Mouse (Mus musculus) c-Kit-positive CD71-negative TER-119-negative erythroid progenitor cells, embryonic 14.5 days (primary cell): ENCODE data around the gene Cyp46a1.
A peak's percentile ranks its signal among the peaks of the same experiment; 100 is the strongest.

ENCODE experiments used
- DNase-seq: peaks from one replicate; pipeline ENCODE4 v3.0.0-alpha.2; 2013; ENCODE audit warnings: low read depth

Cyp46a1 gene

GRCm38 (mm10) chr12:108311741-108312290 is 22.4 kb upstream of the Cyp46a1 start:
- DNase-seq = no peak

DNA sequence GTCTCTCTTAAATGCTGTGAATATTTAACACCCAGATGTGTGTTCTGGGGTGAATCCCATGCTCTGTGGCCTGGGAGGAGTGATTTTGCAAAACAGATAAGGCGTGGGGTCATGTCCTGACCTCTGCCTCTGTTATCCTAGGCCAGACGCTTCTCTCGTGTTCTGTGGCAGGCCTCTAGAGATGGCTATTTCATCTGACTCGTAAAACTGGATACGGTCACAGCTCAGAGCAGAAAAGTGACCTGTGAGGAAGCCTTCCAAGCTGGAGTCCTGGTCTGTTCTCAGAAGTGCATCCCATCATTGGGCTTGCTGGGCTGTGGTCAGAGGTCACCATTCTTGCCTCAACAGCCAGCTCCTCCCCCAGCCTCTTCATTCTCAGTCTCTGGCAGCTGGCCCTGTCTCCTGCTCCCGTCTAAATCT is 21.7 kb upstream of the Cyp46a1 start:
- no peak for DNase-seq

- DNase-seq = no peak
Measured at GRCm38 (mm10) chr12:108313244-108313772, 20.9 kb upstream of the Cyp46a1 start.

DNA sequence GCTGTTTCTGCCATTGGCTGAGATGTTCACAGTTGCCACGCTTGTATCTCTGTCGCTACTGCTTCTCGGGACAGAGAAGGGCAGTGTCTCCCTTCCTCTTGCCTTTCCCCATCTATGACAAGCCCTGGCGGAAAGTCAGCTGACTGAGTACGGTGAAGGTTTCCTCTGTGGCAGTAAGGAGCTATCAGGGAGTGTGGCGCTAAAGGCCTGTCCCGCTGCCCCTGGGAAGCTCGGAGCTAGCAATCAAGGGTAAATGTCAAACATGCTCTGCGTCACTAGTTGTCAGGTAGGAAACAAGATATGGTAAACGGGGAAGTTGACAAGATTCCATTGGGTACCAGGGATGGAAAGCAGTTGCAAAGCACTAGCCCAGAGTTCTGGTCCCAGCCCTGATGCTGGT is 18.4 kb upstream of the Cyp46a1 start:
- no peak for DNase-seq

DNA sequence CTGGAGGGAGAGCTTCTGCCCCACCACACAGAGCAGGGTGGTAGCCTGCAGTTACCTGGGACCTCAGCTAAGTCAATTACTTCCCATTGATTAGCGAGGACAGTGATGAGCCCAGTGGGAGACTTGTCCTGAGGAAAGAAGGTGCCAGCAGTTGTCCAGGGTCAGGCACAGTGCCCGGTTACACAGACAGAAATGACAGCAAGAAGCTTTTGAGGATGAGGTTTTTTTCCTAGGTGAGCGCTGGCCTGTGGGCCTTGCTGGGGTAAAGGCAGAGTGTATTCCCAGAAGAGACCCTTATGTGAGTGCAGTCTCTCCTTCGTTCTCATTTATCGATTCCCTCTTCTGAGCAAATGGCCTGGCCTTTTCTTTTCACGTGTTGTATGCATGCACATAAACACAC is 17.5 kb upstream of the Cyp46a1 start:
- no peak for DNase-seq

- DNase-seq = no peak
Measured at GRCm38 (mm10) chr12:108317201-108317738, 16.9 kb upstream of the Cyp46a1 start.

- DNase-seq = no peak
Measured at GRCm38 (mm10) chr12:108317826-108318430, 16.3 kb upstream of the Cyp46a1 start.

GRCm38 (mm10) chr12:108318499-108318898 is 15.7 kb upstream of the Cyp46a1 start:
- no peak for DNase-seq

- no peak for DNase-seq
Measured at GRCm38 (mm10) chr12:108320096-108320495, 14.1 kb upstream of the Cyp46a1 start.

DNA sequence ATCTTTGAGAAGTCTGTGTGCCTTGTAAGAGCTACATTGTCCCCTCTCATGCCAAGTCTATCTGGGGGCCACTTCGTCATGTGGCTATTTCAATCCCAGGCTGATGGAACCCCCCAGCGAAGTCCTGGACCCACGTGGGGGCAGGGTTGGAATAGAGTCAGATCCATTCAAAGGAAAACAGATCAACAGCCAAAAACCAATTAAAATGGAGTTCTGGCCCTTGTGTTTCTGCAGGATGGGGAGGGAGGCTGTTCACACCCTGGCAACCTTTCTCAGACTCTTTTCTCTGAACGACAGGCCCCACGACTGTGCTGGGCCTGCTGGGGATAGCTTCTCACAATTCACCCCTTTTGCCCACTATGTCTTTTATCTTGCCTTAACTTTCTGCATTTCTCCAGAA is 7.8 kb upstream of the Cyp46a1 start:
- no peak for DNase-seq

GRCm38 (mm10) chr12:108327889-108328491 is 6.2 kb upstream of the Cyp46a1 start:
- DNase-seq = no peak

- peak; percentile 63 for DNase-seq
Measured at GRCm38 (mm10) chr12:108333056-108333455, 1.1 kb upstream of the Cyp46a1 start.

- DNase-seq = no peak
Measured at GRCm38 (mm10) chr12:108333481-108333882, 699 bp upstream of the Cyp46a1 start.

DNA sequence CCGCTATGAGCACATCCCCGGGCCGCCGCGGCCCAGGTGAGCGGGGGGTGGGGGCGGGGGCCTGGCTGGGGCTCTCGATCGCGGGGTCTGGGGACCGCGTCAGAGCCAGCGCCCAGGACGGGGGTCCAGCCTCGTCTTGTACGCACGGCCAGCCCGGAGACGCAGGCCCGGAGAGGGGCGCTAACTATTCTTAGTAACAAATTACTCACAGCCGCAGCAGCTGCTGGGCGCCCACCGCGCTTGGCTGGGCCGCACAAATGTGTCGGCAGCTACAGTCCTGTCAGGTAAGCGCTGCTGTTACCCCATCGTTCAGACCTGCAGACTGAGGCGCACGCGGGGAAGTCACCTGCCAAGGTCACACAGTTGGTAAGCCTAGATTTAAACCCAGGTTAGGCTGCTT is 348 bp downstream of the Cyp46a1 start:
- no peak for DNase-seq

DNA sequence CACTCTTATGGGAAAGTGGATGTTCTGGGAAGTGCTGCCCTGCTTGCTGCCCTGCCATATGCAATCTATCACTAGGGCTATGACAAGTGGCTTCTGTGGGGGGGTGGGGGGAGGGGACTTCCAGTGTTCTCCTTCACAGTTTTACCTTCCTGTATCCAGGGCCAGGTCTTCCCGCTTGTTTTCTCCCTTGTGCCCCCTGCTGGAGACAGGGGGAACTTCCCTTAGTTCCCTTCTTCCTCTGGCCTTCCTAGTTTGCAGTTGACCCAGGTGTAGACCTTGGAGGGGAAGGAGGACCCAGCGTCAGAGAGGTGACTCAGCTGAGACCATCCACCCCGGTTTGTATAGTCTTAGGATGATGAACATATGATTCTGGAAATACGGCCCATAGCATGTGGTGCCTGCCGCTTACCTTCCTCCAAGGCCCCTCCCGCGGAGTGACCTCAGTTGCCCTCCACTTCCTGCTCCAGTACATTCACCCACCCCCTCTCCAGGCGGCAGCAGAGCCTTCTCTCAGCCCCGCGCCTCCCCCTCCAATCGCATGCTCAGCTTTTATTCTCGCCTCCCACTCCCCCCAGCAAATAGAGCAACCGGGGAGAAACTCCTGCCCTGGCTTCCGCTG is 4.5 kb downstream of the Cyp46a1 start:
- peak; percentile 23 for DNase-seq

- DNase-seq = no peak
Measured at GRCm38 (mm10) chr12:108348151-108348550, 14.0 kb downstream of the Cyp46a1 start.

DNA sequence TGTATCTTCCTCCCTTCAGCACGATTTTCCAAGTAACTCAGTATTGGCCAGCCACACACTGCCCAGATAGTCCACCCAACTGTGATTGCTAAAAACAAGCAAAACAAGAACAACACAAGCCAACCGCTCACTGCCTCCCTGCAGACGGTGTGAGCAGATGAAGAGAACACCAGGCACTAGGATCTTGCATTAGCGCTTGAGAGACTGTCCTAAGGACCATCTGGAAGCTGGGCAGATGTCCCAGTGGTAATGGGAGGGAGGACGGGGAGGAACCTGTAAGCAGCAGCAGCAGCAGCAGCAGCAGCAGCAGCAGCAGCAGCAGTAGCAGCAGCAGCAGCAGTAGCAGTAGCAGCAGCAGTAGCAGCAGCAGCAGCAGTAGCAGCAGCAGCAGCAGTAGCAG is 14.8 kb downstream of the Cyp46a1 start:
- no peak for DNase-seq

GRCm38 (mm10) chr12:108350931-108351330 is 16.8 kb downstream of the Cyp46a1 start:
- no peak for DNase-seq

GRCm38 (mm10) chr12:108352371-108353136 is 18.4 kb downstream of the Cyp46a1 start:
- DNase-seq = no peak

DNA sequence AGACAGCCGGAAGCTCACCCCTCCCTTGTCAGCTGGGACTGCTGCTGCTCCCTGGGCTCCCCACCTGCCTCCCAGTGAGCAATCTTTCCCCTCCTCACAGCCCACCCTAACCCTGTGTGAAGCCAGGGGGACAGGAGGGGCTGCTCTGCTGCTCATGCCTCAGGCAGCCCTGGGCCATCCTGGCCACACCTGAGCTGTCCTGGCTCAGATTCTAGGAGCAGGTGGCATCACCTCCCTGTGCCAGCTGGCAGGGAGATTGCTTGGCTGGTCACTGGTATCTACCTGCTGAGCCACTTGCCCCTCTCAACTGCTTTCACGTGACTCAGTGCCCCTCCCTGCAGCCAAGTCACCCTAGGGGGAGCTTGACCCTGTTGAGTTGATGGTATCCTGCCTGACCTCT is 20.1 kb downstream of the Cyp46a1 start:
- no peak for DNase-seq

GRCm38 (mm10) chr12:108355271-108355670 is 21.1 kb downstream of the Cyp46a1 start:
- DNase-seq = no peak

- no peak for DNase-seq
Measured at GRCm38 (mm10) chr12:108355986-108356385, 21.8 kb downstream of the Cyp46a1 start.
